ENCODE assay signal across 7 mouse cellular contexts in the genomic region with DNA sequence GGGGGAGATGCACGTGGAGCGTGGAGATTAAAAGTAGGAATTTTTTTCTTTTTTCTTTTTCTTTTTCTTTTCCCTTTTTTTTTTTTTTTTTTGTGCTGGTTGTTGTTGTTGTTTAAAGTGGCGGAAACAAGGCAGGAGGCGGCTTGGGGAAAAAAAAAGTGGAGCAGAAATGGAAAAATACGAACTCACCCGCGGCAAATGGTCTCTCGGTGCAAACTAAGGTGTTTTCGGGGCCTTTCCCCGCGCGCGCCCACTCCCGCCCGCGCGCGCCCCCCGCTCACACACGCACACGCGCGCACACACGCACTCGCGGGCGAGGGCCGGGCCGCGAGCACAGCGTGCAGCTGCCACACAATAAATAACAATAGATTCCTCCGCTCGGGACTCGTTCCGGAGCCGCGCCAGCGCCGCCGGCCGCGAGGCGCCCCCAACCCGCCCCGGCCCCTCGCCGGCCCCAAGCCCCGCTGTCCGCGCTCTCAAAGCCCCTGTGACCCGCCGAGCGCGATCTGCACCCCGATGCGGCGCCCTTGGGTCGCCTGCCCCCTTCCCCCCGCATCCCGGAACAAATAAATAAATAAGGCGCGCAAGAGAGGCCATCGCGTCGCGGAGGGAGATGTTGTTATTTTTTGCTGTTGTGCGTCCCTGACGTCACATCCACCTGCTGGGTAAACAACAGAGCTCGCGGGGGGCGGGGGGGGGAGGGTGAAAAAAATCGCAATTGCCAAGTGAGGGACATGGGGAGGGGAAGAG. TPM values are rescaled to one million over a fixed set of nuclear protein-coding genes. Genes with fewer than 3 reads are reported as not detected.
A peak's percentile ranks its signal among the peaks of the same experiment; 100 is the strongest.
DNase-seq lines count a peak whose midpoint lies in the region; ATAC-seq lines count a peak whose summit lies in the region.

Foxp1 (minus strand) TSS at position 363 of the 750 bp plus-strand sequence.

- peak; percentile 9; the same call in 1 of the 2 replicates for ATAC-seq in intestine, embryonic 16.5 days

- WGBS in intestine, embryonic 16.5 days: under 1% methylated on average over 72 of the region's 72 CpGs
- WGBS in midbrain, embryonic 10.5 days: under 1% methylated on average over 72 of the region's 72 CpGs

- H3K4me3 ChIP-seq in intestine, embryonic 16.5 days (ENCODE audit: low read length): peak within 1 kb of the TSS; percentile 86
- peak within 1 kb of the TSS; percentile 87 for H3K4me3 ChIP-seq in midbrain, embryonic 10.5 days

- intact Hi-C loops in left cerebral cortex, postnatal 36 days (cut with DNase I): loop anchor here (5.0 to 10.0 kb wide), 5 partner anchors 35 to 998 kb away; no protein-coding TSS in a partner anchor

- H3K4me1 ChIP-seq in intestine, embryonic 16.5 days (ENCODE audit: control insufficient read depth, insufficient read depth, low read length): no peaks in the 10 kb centered on the region; the same call in 1 of the 2 replicates
- H3K4me1 ChIP-seq in midbrain, embryonic 10.5 days: peaks cover 39% of the 10 kb centered on the region

- H3K9ac ChIP-seq in intestine, embryonic 16.5 days (ENCODE audit: low read depth, low read length): peak within 1 kb of the TSS; percentile 98

- H3K9me3 ChIP-seq in intestine, embryonic 16.5 days (ENCODE audit: control insufficient read depth, low read length): peaks cover 5% of the 10 kb centered on the region
- H3K9me3 ChIP-seq in midbrain, embryonic 10.5 days (replicated peaks): peaks cover 8% of the 10 kb centered on the region; the same call in 1 of the 2 replicates

- peak within 1 kb of the TSS; percentile 79 for H3K4me2 ChIP-seq in intestine, embryonic 16.5 days (ENCODE audit: low read depth, low read length)

- peaks cover 5% of the 10 kb centered on the region; the same call in 1 of the 2 replicates for H3K36me3 ChIP-seq in intestine, embryonic 16.5 days (ENCODE audit: control insufficient read depth, insufficient read depth, low read length)
- H3K36me3 ChIP-seq in midbrain, embryonic 10.5 days: peaks cover 15% of the 10 kb centered on the region

- peak within 1 kb of the TSS; percentile 100 for H3K27ac ChIP-seq in intestine, embryonic 16.5 days (ENCODE audit: low read length)
- peak within 1 kb of the TSS; percentile 100 for H3K27ac ChIP-seq in midbrain, embryonic 10.5 days (replicated peaks)

- no peaks in the 10 kb centered on the region for H3K27me3 ChIP-seq in intestine, embryonic 16.5 days (replicated peaks; ENCODE audit: control insufficient read depth, insufficient read depth, low read length)
- H3K27me3 ChIP-seq in midbrain, embryonic 10.5 days (ENCODE audit: low read depth, poor library complexity, severe bottlenecking): no peaks in the 10 kb centered on the region

- DNase-seq in adrenal gland, adult 2 months: peak; percentile 90
- DNase-seq in embryo, embryonic 9.5 days (ENCODE audit: extremely low spot score): peak; percentile 89
- DNase-seq in gonadal fat pad, adult 2 months (ENCODE audit: low read depth): no peak
- DNase-seq in left cerebral cortex, postnatal 36 days (ENCODE audit: low spot score in 2 of 2): peak; percentile 72 to 79
- DNase-seq in midbrain, embryonic 10.5 days (ENCODE audit: low spot score): peak; percentile 88
- peak; percentile 48 to 61 for DNase-seq in right cerebral cortex, postnatal 36 days (ENCODE audit: low spot score in 2 of 2)

RNA-seq across cellular contexts. Expression of gene Foxp1, which starts in this region (rescaled TPM):
- total RNA-seq in adrenal gland, adult 2 months (2021): 10 to 100 TPM; 38.7 to 41.4 TPM
- polyA plus RNA-seq in adrenal gland, adult 2 months (2012; rRNA removed): 43.7 and 44.1 TPM in 2 replicates
- polyA plus RNA-seq in gonadal fat pad, adult 2 months (2012; rRNA removed): 26.0 and 35.1 TPM in 2 replicates
- polyA plus RNA-seq in intestine, embryonic 16.5 days (2015; fragmentation: Nextera tagmentation; extraction: Ambion mirVana): 74.8 and 74.9 TPM in 2 replicates
- total RNA-seq in left cerebral cortex, postnatal 36 days (2021): 100 to 1,000 TPM; 142 TPM
- polyA plus RNA-seq in midbrain, embryonic 10.5 days (2016; fragmentation: Nextera tagmentation; extraction: Ambion mirVana): 63.7 and 75.4 TPM in 2 replicates
